Mouse (Mus musculus): ENCODE measurements around the gene Spice1.

GRCm38 (mm10) chr16:44428456-44428855, 81.5 kb downstream of the Spice1 start:
- TF ChIP-seq CTCF (IDR thresholded peaks at IDR 0.05; ENCODE audit: low read depth) (no peak), EP300 (IDR thresholded peaks at IDR 0.05; ENCODE audit: low read depth) (no peak)

All from heart, postnatal 0 days (tissue).